Mouse (Mus musculus): ENCODE results near the gene Scn8a. TPM values are rescaled to one million over a fixed set of nuclear protein-coding genes. Genes with fewer than 3 reads are reported as not detected.

Gene Scn8a
- total and polyA plus RNA-seq, 2 experiments from 2014 or later = 22.4 to 37.7 TPM

GRCm38 (mm10) chr15:100845049-100845879, 24.4 kb upstream of the Scn8a start:
- Histone ChIP-seq H3K4me3 (ENCODE audit: low read depth, low read length) (no peak overlapping the region), H3K9me3 (ENCODE audit: low read length) (no peaks in the 10 kb centered on the region), H3K4me1 (ENCODE audit: insufficient read depth, low read length) (no peaks in the 10 kb centered on the region), H3K4me2 (ENCODE audit: low read depth, low read length, poor library complexity, severe bottlenecking) (no peak overlapping the region), H3K27me3 (ENCODE audit: insufficient read depth, low read length) (no peaks in the 10 kb centered on the region), H3K27ac (ENCODE audit: low read depth, low read length) (no peak overlapping the region), H3K9ac (replicated peaks; ENCODE audit: low read length, poor library complexity, severe bottlenecking) (no peak overlapping the region), H3K36me3 (ENCODE audit: insufficient read depth, low read length) (no peaks in the 10 kb centered on the region)
- DNase-seq (ENCODE audit: low spot score) (peak; percentile 16), ATAC-seq (ENCODE audit: low FRiP score) (no peak)
- no peak for TF ChIP-seq CTCF (IDR thresholded peaks at IDR 0.05)
- WGBS = 54% methylated on average over 26 of the region's 26 CpGs

DNA sequence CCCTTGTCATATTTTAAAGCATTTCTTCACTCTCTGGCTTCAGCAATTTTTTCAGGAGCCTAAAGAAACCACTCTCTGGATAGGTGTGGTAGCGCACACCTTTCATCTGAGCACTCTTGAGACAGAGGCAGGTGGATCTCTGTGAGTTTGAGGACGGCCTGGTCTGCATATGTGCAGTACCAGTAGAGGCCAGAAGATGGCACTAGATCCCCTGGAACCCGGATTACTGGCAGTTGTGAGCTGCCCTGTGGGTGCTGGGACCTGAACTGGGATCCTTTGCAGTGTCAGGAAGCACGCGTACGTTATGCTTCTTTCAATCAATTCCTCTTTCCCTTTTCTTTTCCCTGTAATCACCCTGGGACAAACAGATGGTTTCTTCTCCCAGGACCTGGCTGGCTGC, 22.5 kb upstream of the Scn8a start:
- H3K9ac ChIP-seq (replicated peaks; ENCODE audit: low read length, poor library complexity, severe bottlenecking) = no peak overlapping the region
- WGBS = 86% methylated on average over 6 of the region's 6 CpGs
- ATAC-seq (ENCODE audit: low FRiP score) (no peak), DNase-seq (ENCODE audit: low spot score) (no peak)
- no peak overlapping the region for H3K4me2 ChIP-seq (ENCODE audit: low read depth, low read length, poor library complexity, severe bottlenecking)
- H3K27ac ChIP-seq (ENCODE audit: low read depth, low read length) = no peak overlapping the region
- no peaks in the 10 kb centered on the region for H3K9me3 ChIP-seq (ENCODE audit: low read length)
- no peaks in the 10 kb centered on the region for H3K4me1 ChIP-seq (ENCODE audit: insufficient read depth, low read length)
- no peaks in the 10 kb centered on the region for H3K27me3 ChIP-seq (ENCODE audit: insufficient read depth, low read length)
- peak; percentile 45 for TF ChIP-seq CTCF (IDR thresholded peaks at IDR 0.05)
- H3K36me3 ChIP-seq (ENCODE audit: insufficient read depth, low read length) = no peaks in the 10 kb centered on the region
- no peak overlapping the region for H3K4me3 ChIP-seq (ENCODE audit: low read depth, low read length)

- no peak overlapping the region for H3K4me2 ChIP-seq (ENCODE audit: low read depth, low read length, poor library complexity, severe bottlenecking)
- H3K27ac ChIP-seq (ENCODE audit: low read depth, low read length) = no peak overlapping the region
- DNase-seq (ENCODE audit: low spot score) = no peak
- ATAC-seq (ENCODE audit: low FRiP score) = no peak
- no peak for TF ChIP-seq CTCF (IDR thresholded peaks at IDR 0.05)
- H3K27me3 ChIP-seq (ENCODE audit: insufficient read depth, low read length) = no peaks in the 10 kb centered on the region
- H3K9me3 ChIP-seq (ENCODE audit: low read length) = no peaks in the 10 kb centered on the region
- WGBS = 84% methylated on average over 3 of the region's 3 CpGs
- no peak overlapping the region for H3K4me3 ChIP-seq (ENCODE audit: low read depth, low read length)
- H3K9ac ChIP-seq (replicated peaks; ENCODE audit: low read length, poor library complexity, severe bottlenecking) = no peak overlapping the region
- H3K36me3 ChIP-seq (ENCODE audit: insufficient read depth, low read length) = no peaks in the 10 kb centered on the region
- no peaks in the 10 kb centered on the region for H3K4me1 ChIP-seq (ENCODE audit: insufficient read depth, low read length)
Measured at GRCm38 (mm10) chr15:100857586-100857985, 12.1 kb upstream of the Scn8a start.

DNA sequence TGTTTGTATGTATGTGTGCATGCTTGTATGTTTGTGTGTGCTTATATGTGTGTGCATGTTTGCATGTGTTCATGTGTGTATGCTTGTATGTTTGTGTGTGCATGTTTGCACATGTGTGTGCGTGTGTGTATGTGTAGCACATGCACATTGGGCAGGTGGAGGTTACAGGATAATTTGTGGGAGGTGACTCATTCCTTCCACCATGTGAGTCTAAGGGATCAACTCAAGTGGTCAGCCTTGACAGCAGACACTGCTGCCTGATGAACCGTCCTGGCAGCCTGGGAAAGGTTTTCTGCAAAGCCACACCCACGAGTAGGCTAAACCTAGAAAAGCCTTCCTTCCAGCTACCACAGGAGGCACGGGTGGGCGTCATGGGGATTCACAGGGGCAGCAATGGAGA, 8.8 kb upstream of the Scn8a start:
- ATAC-seq (ENCODE audit: low FRiP score) (no peak), DNase-seq (ENCODE audit: low spot score) (no peak)
- TF ChIP-seq CTCF (IDR thresholded peaks at IDR 0.05) = no peak

DNA sequence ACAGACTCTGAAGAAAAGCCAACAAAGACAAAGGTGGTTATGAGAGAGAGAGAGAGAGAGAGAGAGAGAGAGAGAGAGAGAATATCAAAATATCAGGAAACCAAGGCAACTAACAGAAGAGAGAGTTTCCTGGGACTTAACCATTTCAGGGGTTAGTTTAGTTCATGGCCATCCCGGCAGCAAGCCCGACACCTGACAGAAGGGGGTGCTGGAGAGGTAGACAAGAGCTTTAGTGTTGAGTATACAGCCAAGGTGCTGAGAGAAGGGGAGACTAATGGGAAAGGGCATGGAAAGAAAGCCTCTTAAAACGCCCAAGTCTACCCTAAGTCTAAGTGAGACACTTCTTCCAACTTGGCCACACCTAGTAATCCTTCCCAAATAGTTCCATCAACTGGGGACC, 4.1 kb upstream of the Scn8a start:
- no peaks in the 10 kb centered on the region for H3K36me3 ChIP-seq (ENCODE audit: insufficient read depth, low read length)
- H3K4me3 ChIP-seq (ENCODE audit: low read depth, low read length) = no peak overlapping the region
- no peak overlapping the region for H3K9ac ChIP-seq (replicated peaks; ENCODE audit: low read length, poor library complexity, severe bottlenecking)
- no peaks in the 10 kb centered on the region for H3K9me3 ChIP-seq (ENCODE audit: low read length)
- no peaks in the 10 kb centered on the region for H3K4me1 ChIP-seq (ENCODE audit: insufficient read depth, low read length)
- no peak overlapping the region for H3K27ac ChIP-seq (ENCODE audit: low read depth, low read length)
- 52% methylated on average over 3 of the region's 3 CpGs for WGBS
- no peaks in the 10 kb centered on the region for H3K27me3 ChIP-seq (ENCODE audit: insufficient read depth, low read length)
- ATAC-seq (ENCODE audit: low FRiP score) (no peak), DNase-seq (ENCODE audit: low spot score) (no peak)
- TF ChIP-seq CTCF (IDR thresholded peaks at IDR 0.05) = no peak
- no peak overlapping the region for H3K4me2 ChIP-seq (ENCODE audit: low read depth, low read length, poor library complexity, severe bottlenecking)

More for the DNA sequence above, 8.8 kb upstream of the Scn8a start:
- Histone ChIP-seq H3K9ac (replicated peaks; ENCODE audit: low read length, poor library complexity, severe bottlenecking) (no peak overlapping the region), H3K36me3 (ENCODE audit: insufficient read depth, low read length) (no peaks in the 10 kb centered on the region), H3K27me3 (ENCODE audit: insufficient read depth, low read length) (no peaks in the 10 kb centered on the region), H3K27ac (ENCODE audit: low read depth, low read length) (no peak overlapping the region), H3K4me1 (ENCODE audit: insufficient read depth, low read length) (no peaks in the 10 kb centered on the region), H3K9me3 (ENCODE audit: low read length) (no peaks in the 10 kb centered on the region), H3K4me3 (ENCODE audit: low read depth, low read length) (no peak overlapping the region), H3K4me2 (ENCODE audit: low read depth, low read length, poor library complexity, severe bottlenecking) (no peak overlapping the region)
- WGBS = 41% methylated on average over 5 of the region's 5 CpGs

DNA sequence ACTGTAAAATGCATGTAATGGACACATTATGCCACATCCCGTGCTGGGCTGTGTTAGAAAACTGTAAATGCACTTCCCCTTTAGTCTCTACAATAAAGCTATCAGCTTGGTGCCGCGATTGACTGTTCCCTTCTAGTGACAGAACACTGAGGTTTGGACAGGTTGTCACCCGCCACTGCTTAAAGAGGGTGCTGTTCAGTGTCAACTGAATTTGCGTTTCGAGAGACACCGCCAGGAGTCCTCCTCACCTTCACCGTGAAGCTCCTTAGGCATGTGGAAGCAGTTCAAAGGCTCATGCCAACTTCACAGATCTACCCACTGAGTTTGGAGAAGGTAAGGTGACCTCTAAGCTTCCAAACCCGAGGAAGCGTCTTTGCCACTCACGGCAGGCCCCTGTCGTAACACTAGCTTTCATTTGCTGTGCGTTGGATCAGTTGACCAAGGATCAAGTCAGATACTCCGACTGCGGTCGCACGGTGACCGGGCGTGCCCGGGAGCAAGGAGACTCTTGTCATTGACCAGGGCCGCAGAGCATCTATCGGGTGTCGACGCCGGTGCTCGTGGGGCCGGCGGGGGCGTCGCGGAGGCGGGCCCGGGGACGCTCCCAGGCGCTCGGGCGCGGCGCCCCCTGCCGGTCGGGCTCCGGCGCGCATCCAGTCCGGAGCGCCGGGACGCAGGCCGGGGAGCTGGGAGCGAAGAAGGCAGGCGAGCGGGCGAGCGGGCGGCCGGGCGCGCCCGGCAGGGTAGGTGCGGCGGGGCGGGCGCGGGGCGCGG, 530 bp downstream of the Scn8a start:
- WGBS = 2% methylated on average over 40 of the region's 66 CpGs

More for the DNA sequence above, 530 bp downstream of the Scn8a start:
- 0 out of 2 replicates have a peak, but pooled peaks cover 3% of the 10 kb centered on the region for H3K4me1 ChIP-seq (ENCODE audit: insufficient read depth, low read length)
- no peaks in the 10 kb centered on the region for H3K27me3 ChIP-seq (ENCODE audit: insufficient read depth, low read length)
- H3K9ac ChIP-seq (replicated peaks; ENCODE audit: low read length, poor library complexity, severe bottlenecking) = peak overlapping the region; percentile 91
- DNase-seq (ENCODE audit: low spot score) (peak; percentile 78), ATAC-seq (ENCODE audit: low FRiP score) (peak; percentile 80)
- H3K4me3 ChIP-seq (ENCODE audit: low read depth, low read length) = peak overlapping the region; percentile 84
- peak overlapping the region; percentile 82 for H3K4me2 ChIP-seq (ENCODE audit: low read depth, low read length, poor library complexity, severe bottlenecking)
- no peaks in the 10 kb centered on the region for H3K9me3 ChIP-seq (ENCODE audit: low read length)
- no peaks in the 10 kb centered on the region for H3K36me3 ChIP-seq (ENCODE audit: insufficient read depth, low read length)
- peak overlapping the region; percentile 85 for H3K27ac ChIP-seq (ENCODE audit: low read depth, low read length)
- TF ChIP-seq CTCF (IDR thresholded peaks at IDR 0.05) = peak; percentile 48

Measured in midbrain, postnatal 0 days (tissue).